Mouse (Mus musculus) megakaryocyte, embryonic 14.5 days (primary cell): ENCODE results near the gene Actr8.

Experiments used
- FLI1 ChIP-seq: IDR thresholded peaks from 2 replicates; pipeline ENCODE4 v1.6.1; 2012; ENCODE audit warnings: low read length, inconsistent platforms, mixed read lengths
- GATA1 ChIP-seq: IDR thresholded peaks from 3 replicates; pipeline ENCODE4 v1.6.1; 2012; ENCODE audit warnings: mixed read lengths, low read length, inconsistent platforms, borderline replicate concordance

DNA sequence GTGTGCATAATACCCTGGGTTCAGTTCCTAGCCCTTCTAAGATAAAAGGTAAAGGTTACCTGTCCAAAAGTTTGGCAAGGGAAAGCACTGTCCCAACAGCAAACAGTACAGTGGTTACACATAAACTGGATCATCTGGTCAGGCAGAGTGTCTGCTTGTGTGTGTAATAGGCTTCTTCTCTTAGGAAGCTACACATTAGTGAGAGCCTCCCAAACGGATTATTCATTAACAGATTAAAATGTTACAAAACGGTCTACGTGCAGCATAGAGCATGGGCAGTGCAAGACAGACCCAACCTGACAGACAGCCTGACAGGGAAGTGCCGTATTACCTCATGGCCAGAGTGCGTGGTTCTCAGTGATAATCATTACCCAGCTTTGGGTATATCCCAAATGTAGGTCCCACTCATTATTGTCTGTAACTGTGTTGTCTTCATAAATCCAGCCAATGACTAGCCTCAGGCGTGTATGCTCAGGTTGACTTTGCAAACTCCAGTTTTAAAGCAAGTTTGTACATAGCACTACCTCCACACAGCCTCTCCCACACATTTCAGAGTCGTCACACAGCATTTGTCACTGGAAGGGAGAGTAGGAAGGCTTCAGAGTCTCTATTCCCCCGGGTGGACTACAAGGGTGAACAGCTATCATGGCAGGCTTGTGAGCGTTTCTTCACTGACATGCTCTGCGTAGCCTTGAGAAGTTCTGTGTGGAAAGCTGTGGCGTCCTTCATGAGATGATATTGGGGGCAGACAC, 18.0 kb downstream of the Actr8 start:
- TF ChIP-seq FLI1 (no peak), GATA1 (no peak)
